Mouse (Mus musculus): ENCODE measurements around the gene Entpd7. TPM values are rescaled to one million over a fixed set of nuclear protein-coding genes. Genes with fewer than 3 reads are reported as not detected.

Gene Entpd7
- total RNA-seq (2021), result 10 to 100 TPM; 20.3 to 24.0 TPM

DNA sequence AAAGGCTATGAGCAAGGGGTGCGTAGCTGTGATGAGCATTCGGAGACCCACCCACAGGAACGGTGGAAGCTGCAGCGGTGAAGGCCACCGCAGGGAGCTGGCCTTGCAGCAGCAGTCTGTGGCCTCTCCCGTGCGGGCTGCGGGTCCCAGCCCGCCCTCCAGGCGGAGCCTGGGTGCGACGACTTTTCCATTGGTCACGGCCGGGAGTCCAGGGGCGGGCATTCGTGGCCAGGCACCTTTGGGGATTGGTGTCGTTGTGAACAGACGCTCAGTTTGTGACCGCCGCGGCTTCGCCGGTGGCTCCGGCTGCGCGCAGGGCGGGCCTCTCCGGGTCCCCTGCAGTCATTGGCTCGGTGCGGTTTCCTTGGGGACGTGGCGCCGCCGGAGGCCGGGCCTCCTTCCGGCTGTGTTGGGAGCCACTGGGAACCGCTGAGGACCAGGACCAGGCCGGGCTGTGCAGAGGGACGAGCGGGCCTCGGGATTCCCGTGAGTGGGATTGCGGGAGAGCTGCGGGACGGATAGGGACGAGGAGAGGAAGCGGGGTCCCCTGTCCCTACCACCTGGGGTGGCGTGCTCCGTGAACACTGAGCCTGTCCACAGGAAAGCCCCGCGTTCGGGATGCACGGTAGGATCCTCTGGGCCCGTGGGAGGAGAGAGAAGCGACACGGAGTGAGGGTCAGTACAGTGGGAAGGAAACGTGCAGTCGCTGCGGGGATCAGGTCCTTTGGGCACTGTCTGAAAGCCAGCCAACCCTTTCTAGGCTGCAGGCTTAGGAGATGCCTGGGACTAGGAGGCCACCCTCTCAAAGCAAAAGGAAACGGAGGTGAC lies at the start of gene Entpd7:
TSS of gene Entpd7 (plus strand) at position 254 of the 828 bp plus-strand sequence.
- peak; percentile 98 to 99 for DNase-seq (ENCODE audit: low spot score in 2 of 2)
- intact Hi-C loops (cut with DNase I), result loop anchor here (1.0 kb wide), 1 partner anchor 13 kb away; no protein-coding TSS in a partner anchor

- intact Hi-C loops (cut with DNase I), result no loop called here
- no peak for DNase-seq (ENCODE audit: low spot score in 2 of 2)
Measured at GRCm38 (mm10) chr19:43641833-43642232, 47.6 kb upstream of the Entpd7 start.

- no peak for DNase-seq (ENCODE audit: low spot score in 2 of 2)
- intact Hi-C loops (cut with DNase I), result no loop called here
Measured at GRCm38 (mm10) chr19:43642843-43643242, 46.6 kb upstream of the Entpd7 start.

DNA sequence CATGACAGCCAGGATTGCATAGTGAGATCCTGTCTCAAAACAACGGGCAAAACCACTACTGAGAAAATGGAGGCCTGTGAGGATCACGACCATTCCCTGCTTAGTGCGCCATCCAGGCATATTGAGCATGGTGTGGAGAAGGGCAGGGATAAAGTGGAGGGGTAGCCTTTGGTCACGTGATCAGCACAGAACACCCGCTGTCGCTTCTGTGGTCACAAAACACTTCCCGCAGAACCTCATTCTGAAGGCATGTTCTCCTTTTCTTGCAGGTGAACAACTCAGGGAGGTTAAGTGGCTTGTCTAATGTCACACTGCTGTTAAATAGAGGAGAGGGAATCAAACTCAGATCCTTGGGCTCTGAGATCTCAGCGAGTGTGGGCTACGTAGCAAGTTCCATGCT lies 44.0 kb upstream of the Entpd7 start:
- no peak for DNase-seq (ENCODE audit: low spot score in 2 of 2)
- intact Hi-C loops (cut with DNase I), result no loop called here

GRCm38 (mm10) chr19:43646852-43647251 lies 42.6 kb upstream of the Entpd7 start:
- no peak for DNase-seq (ENCODE audit: low spot score in 2 of 2)
- intact Hi-C loops (cut with DNase I), result no loop called here

- DNase-seq (ENCODE audit: low spot score in 2 of 2), result no peak
- intact Hi-C loops (cut with DNase I), result no loop called here
Measured at GRCm38 (mm10) chr19:43647261-43647660, 42.2 kb upstream of the Entpd7 start.

DNA sequence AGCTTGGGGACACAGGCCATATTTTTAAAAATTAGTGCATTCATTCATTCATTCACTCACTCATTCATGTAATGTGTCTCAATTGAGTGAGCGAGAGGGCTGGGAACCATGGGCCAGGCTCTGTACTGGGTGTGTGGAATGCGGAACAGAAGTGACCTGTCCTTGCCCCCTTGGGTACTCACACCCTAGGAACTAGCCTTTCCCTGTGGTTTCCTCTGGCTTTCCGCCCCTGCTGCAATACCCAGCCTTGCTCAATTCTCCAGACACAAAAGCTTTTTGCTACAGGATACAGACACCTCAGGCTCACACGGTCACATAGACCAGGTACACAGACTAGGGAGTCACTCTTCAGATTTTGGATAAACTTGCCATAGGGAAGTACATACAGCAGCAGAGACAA lies 41.1 kb upstream of the Entpd7 start:
- intact Hi-C loops (cut with DNase I), result no loop called here
- DNase-seq (ENCODE audit: low spot score in 2 of 2), result no peak

DNA sequence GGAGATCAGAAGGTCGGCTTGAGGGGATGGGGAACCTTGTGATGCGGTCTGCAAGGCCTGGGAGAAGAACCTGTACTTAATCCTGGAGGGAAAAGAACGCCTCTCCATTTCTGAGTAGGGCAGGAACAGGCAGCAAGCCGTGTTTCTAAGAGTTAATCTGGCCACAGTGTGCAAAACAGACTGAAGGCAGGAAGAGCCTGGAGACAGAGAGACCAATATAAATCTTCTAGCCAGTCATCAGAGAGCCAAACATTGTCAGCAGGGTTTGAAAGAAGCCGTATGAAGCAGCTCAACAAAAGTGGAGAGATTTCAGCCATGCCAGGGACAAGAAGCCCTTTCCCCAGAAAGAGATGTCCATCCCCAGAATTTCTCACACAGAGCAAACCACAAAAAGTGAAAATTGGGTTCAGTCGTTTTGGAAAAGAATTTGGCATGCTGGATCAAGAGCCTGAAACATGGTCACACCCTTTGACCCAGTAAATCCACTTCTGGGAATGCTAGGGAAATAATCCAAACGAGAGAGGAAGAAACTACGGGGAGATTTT lies 38.2 kb upstream of the Entpd7 start:
- DNase-seq (ENCODE audit: low spot score in 2 of 2), result no peak

DNA sequence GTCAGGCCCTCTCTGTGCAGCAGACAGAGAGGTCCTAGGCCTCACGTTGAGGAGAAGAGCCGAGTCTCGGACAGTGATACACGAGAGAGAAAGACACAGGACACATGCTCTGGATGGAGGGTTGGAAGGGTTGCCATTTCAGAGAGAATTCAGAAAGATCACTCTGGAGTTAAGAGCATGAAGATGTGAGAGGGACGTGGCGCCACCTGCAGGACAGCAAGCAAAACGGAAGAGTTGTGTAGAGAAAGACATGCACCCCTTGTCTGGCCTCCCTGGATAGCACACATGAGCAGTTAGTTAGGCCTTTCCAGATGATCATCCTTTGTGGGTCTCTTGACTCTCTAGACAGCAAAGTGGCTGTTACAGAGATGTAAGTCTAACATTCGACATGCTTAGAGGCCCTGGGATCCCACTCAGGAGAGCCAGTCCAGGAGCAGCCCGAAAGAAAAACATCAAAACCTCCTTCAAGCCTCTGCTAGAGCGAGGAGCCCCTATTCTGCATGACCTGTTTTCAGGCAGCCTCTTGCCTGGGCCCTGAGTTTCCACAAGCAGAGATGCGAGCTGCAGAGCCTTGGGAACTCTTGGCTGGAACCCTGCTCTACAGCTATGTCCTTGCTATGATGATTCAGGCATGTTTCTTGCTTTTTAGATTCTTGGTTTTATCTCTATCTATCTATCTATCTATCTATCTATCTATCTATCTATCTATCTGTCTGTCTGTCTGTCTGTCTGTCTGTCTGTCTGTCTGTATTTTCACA lies 33.6 kb upstream of the Entpd7 start:
- intact Hi-C loops (cut with DNase I), result loop anchor here (2.0 kb wide), 1 partner anchor 25 kb away; no protein-coding TSS in a partner anchor
- peak; percentile 29 to 69 for DNase-seq (ENCODE audit: low spot score in 2 of 2)

More for the DNA sequence above, 38.2 kb upstream of the Entpd7 start:
- intact Hi-C loops (cut with DNase I), result no loop called here

- intact Hi-C loops (cut with DNase I), result loop anchor here (5.0 kb wide), 1 partner anchor 127 kb away; no protein-coding TSS in a partner anchor
- no peak for DNase-seq (ENCODE audit: low spot score in 2 of 2)
Measured at GRCm38 (mm10) chr19:43659632-43660031, 29.8 kb upstream of the Entpd7 start.

- intact Hi-C loops (cut with DNase I), result loop anchor here (5.0 kb wide), 1 partner anchor 128 kb away; no protein-coding TSS in a partner anchor
- DNase-seq (ENCODE audit: low spot score in 2 of 2), result no peak
Measured at GRCm38 (mm10) chr19:43660774-43661173, 28.7 kb upstream of the Entpd7 start.

GRCm38 (mm10) chr19:43662176-43662967 lies 27.1 kb upstream of the Entpd7 start:
- no peak for DNase-seq (ENCODE audit: low spot score in 2 of 2)
- intact Hi-C loops (cut with DNase I), result loop anchor here (5.0 kb wide), 1 partner anchor 130 kb away; no protein-coding TSS in a partner anchor

- no peak for DNase-seq (ENCODE audit: low spot score in 2 of 2)
- intact Hi-C loops (cut with DNase I), result loop anchor here (5.0 kb wide), 1 partner anchor 131 kb away; no protein-coding TSS in a partner anchor
Measured at GRCm38 (mm10) chr19:43663471-43663870, 26.0 kb upstream of the Entpd7 start.

DNA sequence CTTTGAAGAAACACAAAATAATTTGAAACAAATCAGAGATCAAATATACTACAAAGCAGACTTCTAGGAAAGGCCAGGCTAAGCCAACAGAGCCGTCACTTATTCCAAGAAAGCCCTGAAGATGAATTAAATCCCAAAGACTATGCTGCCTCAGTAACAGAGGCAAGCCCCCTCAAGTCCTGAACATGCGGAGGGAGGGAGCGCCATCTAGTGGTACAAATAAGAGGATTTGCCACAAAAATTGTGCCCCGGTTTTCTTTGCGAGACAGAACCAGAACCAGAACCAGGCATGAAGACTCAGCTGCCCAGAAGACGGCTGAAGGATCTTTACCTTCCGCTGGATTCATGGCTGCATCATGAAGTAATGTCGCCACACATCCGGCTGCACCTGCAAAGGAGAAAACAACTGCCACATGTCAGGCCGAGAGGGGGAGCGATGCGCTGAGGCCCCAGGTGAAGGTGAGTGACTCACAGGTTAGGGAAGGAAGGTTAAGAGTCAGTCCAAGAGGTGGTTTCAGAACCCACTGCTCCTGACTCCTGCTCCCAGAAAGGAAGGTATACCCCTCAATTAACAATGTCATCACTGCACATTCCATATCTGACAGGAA lies 23.9 kb upstream of the Entpd7 start:
- DNase-seq (ENCODE audit: low spot score in 2 of 2), result peak; percentile 44 to 63
- intact Hi-C loops (cut with DNase I), result loop anchor here (5.0 kb wide), 1 partner anchor 33 kb away; no protein-coding TSS in a partner anchor

- DNase-seq (ENCODE audit: low spot score in 2 of 2), result no peak
- intact Hi-C loops (cut with DNase I), result loop anchor here (5.0 kb wide), 1 partner anchor 35 kb away; no protein-coding TSS in a partner anchor
Measured at GRCm38 (mm10) chr19:43666661-43667429, 22.6 kb upstream of the Entpd7 start.

DNA sequence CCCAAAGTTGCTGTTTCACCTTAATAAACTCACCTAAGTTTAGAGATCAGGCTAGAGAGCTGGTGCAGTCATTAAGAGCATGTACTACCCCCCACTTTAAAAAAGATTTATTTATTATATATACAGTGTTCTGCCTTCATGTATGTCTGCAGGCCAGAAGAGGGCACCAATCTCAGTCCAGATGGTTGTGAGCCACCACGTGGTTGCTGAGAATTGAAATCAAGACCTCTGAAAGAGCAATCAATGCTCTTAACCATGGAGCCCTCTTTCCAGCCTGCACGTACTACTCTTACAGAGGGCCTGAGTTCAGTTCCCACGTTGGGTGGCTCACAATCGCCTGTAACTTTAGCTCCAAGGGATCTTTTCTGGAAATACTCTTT lies 22.1 kb upstream of the Entpd7 start:
- intact Hi-C loops (cut with DNase I), result loop anchor here (5.0 kb wide), 1 partner anchor 35 kb away; no protein-coding TSS in a partner anchor
- no peak for DNase-seq (ENCODE audit: low spot score in 2 of 2)

DNA sequence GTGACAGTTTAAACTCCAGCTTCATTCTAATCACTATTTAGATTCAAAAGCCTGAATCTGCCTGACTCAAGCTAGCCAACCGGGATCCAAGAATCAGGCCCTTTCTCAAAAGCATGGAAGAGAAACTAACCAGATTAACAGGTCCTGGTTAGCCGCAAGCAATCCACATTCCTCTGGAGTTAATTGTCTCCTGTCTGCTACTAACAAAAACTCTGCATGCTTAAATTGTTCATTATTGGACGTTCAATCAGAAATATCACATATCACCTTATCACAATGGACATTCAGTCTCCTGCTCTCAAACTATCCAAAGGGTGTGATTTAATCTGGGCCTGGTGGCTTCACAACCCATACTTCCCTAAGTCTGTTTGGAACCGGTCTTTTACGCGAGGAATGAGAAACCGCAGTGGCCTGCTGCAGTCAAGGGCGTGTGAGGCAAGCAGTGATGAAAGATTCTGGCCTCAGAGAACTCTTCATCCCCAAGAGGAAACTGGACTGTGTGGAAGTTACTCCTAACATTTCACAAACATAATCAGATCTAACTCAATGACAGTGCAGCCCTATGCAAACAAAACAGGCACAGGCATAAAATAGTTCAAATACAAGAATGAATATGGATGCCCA lies 20.2 kb upstream of the Entpd7 start:
- no peak for DNase-seq (ENCODE audit: low spot score in 2 of 2)
- intact Hi-C loops (cut with DNase I), result loop anchor here (5.0 kb wide), 1 partner anchor 37 kb away; no protein-coding TSS in a partner anchor

- intact Hi-C loops (cut with DNase I), result no loop called here
- DNase-seq (ENCODE audit: low spot score in 2 of 2), result no peak
Measured at GRCm38 (mm10) chr19:43671054-43671453, 18.4 kb upstream of the Entpd7 start.
